Mouse (Mus musculus) lung, adult 2 months (tissue): Measurements from ENCODE around the gene Casz1.

Source experiments
- CTCF ChIP-seq: fragments of 200-500 bp; IDR thresholded peaks from 2 replicates; pipeline ENCODE4 v1.5.1; 2011; ENCODE audit warnings: mild to moderate bottlenecking, low read length, control low read depth; ENCODE audit not compliant: insufficient read depth
- POLR2A ChIP-seq: fragments of 200-500 bp; IDR thresholded peaks from 2 replicates; pipeline ENCODE4 v1.6.1; 2011; ENCODE audit warnings: low read depth, mild to moderate bottlenecking, control low read depth, low read length, borderline replicate concordance; ENCODE audit errors: extremely low read depth

DNA sequence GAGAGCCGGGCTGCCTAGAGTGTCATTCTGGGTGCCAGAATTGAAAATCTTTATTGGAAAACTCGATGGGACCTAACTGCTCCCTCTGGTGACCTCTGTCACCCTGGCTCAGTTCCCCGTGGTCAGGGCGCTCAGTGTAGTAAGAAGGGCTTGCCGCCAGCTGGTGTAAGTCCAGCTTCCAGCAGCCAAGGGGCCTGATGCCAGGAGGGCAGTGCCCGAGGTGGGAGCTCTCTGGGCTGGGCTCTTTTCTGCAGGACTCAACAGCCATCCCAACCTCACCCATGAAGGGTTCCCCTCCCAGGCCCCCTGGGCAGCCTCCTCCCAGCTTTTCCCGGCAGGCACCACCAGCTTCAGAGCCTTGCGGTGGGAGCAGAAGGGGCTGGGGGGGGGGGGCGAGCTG lies 42.0 kb downstream of the Casz1 start:
- TF ChIP-seq CTCF (peak; percentile 23; the same call in 1 of the 2 replicates), POLR2A (no peak)
